Mouse (Mus musculus) cortical plate, adult 2 months (tissue): Measurements from ENCODE around the gene Sec24a. TPM values are rescaled to one million over a fixed set of nuclear protein-coding genes. Genes with fewer than 3 reads are reported as not detected.
"Not testable (repeated sequence)": the region's sequence is repeated elsewhere in the genome, so short reads cannot be mapped to it uniquely, and the experiment has no call there.

Experiments used
- H3K27ac ChIP-seq: fragments of 200-500 bp; 2 replicates; pipeline ENCODE4 v1.5.1; 2012; ENCODE audit warnings: low read length, control low read depth, inconsistent platforms; ENCODE audit not compliant: insufficient read depth
- H3K4me1 ChIP-seq: fragments of 200-500 bp; 2 replicates; pipeline ENCODE4 v1.6.1; 2011; ENCODE audit warnings: low read length; ENCODE audit not compliant: control insufficient read depth, insufficient read depth
- H3K4me3 ChIP-seq: fragments of 200-500 bp; 2 replicates; pipeline ENCODE4 v1.5.1; 2011; ENCODE audit warnings: mild to moderate bottlenecking, low read length, control low read depth; ENCODE audit not compliant: insufficient read depth
- CTCF ChIP-seq: fragments of 200-500 bp; IDR thresholded peaks from 2 replicates; pipeline ENCODE4 v1.5.1; 2011; ENCODE audit warnings: mild to moderate bottlenecking, control low read depth, low read length; ENCODE audit not compliant: insufficient read depth; ENCODE audit errors: extremely low read depth
- POLR2A ChIP-seq: fragments of 200-500 bp; IDR thresholded peaks from 2 replicates; pipeline ENCODE4 v1.6.1; 2011; ENCODE audit warnings: mild to moderate bottlenecking, low read length, control low read depth; ENCODE audit not compliant: insufficient read depth; ENCODE audit errors: extremely low read depth
- polyA plus RNA-seq: library from polyadenylated mRNA; depleted of rRNA; stranded (reverse); fragments of >200 nt; gene quantifications from 2 replicates; pipeline ENCODE4 v1.2.3, GENCODE M21; 2012

Sec24a gene
- polyA plus RNA-seq, 1 experiment = 9.4 TPM

GRCm38 (mm10) chr11:51790662-51791061 lies 27.2 kb upstream of the Sec24a start:
- H3K4me3 ChIP-seq = no peak overlapping the region
- TF ChIP-seq POLR2A (no peak), CTCF (no peak)
- H3K4me1 ChIP-seq = no peaks in the 10 kb centered on the region
- no peak overlapping the region for H3K27ac ChIP-seq

GRCm38 (mm10) chr11:51789735-51790134 lies 26.3 kb upstream of the Sec24a start:
- H3K4me3 ChIP-seq, H3K4me1 ChIP-seq, H3K27ac ChIP-seq: not testable (repeated sequence)

- no peak overlapping the region for H3K27ac ChIP-seq
- TF ChIP-seq CTCF (peak; percentile 40), POLR2A (no peak)
- H3K4me1 ChIP-seq = no peaks in the 10 kb centered on the region
- H3K4me3 ChIP-seq = no peak overlapping the region
Measured at GRCm38 (mm10) chr11:51785926-51786325, 22.5 kb upstream of the Sec24a start.

- Histone ChIP-seq H3K4me1 (no peaks in the 10 kb centered on the region), H3K4me3 (no peak overlapping the region), H3K27ac (no peak overlapping the region)
- TF ChIP-seq POLR2A (no peak), CTCF (no peak)
Measured at GRCm38 (mm10) chr11:51782721-51783120, 19.3 kb upstream of the Sec24a start.

GRCm38 (mm10) chr11:51780773-51781267 lies 17.4 kb upstream of the Sec24a start:
- H3K27ac ChIP-seq = no peak overlapping the region
- 0 out of 2 replicates have a peak, but pooled peaks cover 1% of the 10 kb centered on the region for H3K4me1 ChIP-seq
- no peak overlapping the region for H3K4me3 ChIP-seq
- TF ChIP-seq POLR2A (no peak), CTCF (no peak)

- H3K4me3 ChIP-seq = no peak overlapping the region
- TF ChIP-seq CTCF (no peak), POLR2A (no peak)
- H3K27ac ChIP-seq = no peak overlapping the region
- H3K4me1 ChIP-seq = 0 out of 2 replicates have a peak, but pooled peaks cover 1% of the 10 kb centered on the region
Measured at GRCm38 (mm10) chr11:51777478-51777877, 14.0 kb upstream of the Sec24a start.

GRCm38 (mm10) chr11:51775507-51775906 lies 12.1 kb upstream of the Sec24a start:
- TF ChIP-seq POLR2A (no peak), CTCF (no peak)
- Histone ChIP-seq H3K4me3 (no peak overlapping the region), H3K4me1 (peaks cover 1% of the 10 kb centered on the region; the same call in 1 of the 2 replicates), H3K27ac (no peak overlapping the region)

GRCm38 (mm10) chr11:51768296-51768695 lies 4.9 kb upstream of the Sec24a start:
- no peak overlapping the region for H3K27ac ChIP-seq
- H3K4me3 ChIP-seq = no peak overlapping the region
- peaks cover 13% of the 10 kb centered on the region for H3K4me1 ChIP-seq
- TF ChIP-seq CTCF (no peak), POLR2A (no peak)

GRCm38 (mm10) chr11:51767579-51768220 lies 4.3 kb upstream of the Sec24a start:
- Histone ChIP-seq H3K4me3 (no peak overlapping the region), H3K27ac (no peak overlapping the region), H3K4me1 (peaks cover 17% of the 10 kb centered on the region)
- TF ChIP-seq POLR2A = no peak
- no peak for TF ChIP-seq CTCF

- no peak for TF ChIP-seq CTCF
- no peak for TF ChIP-seq POLR2A
- Histone ChIP-seq H3K27ac (no peak overlapping the region), H3K4me3 (peak overlapping the region; percentile 74; the same call in 1 of the 2 replicates), H3K4me1 (peaks cover 17% of the 10 kb centered on the region)
Measured at GRCm38 (mm10) chr11:51764816-51765215, 1.4 kb upstream of the Sec24a start.
